Mouse (Mus musculus): Measurements from ENCODE around the gene Eddm3b. TPM values are rescaled to one million over a fixed set of nuclear protein-coding genes. Genes with fewer than 3 reads are reported as not detected.

Eddm3b gene
- total RNA-seq, 4 experiments from 2014 or later, result not detected

DNA sequence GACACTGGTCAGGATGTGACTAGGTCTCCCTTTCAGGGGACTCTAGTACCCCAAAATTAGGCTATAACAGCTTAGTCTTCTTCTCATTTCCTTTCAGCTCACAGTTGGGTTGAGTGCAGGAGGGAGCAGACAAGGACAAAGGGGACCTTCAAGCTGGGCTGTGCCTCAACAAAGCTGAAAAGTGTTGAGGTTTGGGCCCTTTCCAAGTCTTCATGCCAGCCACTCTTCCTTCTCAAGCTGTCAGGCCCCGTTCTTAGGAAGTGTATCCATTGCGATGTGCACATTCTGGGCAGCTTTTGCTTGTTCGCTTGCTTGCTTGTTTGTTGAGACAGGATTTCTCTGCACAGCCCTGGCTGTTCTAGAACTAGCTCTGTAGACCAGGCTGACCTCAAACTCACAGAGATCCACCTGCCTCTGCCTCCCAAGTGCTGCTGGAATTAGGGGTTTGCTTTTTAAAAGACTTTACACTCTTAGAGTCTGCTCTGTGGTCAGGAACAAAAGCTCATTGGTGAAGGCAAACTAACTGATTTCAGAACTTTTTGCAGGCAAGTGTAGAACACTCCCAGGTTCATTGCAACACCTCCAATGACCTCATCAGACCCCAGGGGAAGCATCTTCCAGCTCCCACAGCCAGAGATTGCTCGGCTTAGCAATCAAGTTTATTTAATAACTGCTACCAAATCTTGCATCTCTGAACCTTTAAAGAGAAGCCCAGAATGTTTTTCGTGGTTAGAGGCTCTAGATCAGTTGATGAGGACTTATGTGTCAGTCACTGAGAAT is 19.9 kb upstream of the Eddm3b start:
- DNase-seq (ENCODE audit: low spot score in 2 of 2), result no peak

DNA sequence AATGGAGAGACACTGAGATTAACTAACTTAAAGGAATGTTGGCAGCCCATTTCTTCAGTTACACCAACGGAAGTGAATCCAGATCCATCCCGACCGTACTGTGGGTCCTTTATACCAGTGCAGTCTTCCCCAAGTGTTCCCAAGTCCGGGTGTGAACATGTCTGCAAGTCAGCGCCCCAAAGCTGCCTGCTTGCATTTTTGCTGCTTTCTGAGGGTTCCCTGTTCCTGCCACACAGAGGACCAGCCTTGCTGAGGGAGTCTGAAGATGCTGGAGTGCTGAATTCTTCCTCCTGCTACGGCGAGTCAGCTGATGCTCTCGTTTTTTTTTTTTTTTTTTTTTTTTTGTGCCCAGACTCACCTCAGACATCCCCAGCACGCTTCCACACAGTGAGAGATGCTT is 19.3 kb upstream of the Eddm3b start:
- no peak for DNase-seq (ENCODE audit: low spot score in 2 of 2)

DNA sequence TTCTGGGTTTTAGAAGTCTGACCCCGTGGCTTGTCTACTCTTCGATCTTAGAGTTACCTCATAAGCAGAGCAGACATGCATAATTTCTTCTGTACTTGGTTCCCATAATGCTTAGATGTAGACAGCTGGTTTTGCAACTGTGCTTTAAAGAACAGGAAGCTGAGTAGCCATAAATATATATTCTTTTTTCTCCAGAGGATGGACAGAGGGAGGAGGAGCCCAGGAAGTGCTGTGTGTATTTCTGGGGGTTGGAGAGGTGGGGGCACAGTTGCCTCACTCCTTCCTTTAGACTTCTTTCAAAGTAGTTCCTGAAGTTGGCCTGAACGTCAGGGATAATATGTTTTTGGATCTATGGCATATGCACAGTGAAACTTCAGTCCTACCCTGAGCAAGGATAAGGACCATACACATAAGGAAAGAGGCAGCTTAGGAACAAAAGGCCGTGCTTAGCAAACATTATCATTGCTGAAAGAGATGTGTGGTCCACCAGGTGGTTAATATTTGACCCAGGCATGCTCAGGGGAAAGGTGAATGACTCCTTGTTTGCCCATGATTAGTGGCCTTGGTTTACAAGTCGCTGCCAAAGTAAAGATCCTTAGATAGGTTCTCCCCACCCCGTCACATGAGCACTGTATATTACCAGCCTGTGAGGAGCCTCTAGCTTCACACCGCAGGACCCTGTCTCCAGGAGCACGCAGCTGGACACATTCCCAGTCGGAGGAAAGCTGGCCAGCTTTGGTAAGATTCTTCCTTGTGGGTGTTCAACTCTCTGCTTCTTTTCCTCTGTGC is 18.3 kb upstream of the Eddm3b start:
- no peak for DNase-seq (ENCODE audit: low spot score in 2 of 2)

DNA sequence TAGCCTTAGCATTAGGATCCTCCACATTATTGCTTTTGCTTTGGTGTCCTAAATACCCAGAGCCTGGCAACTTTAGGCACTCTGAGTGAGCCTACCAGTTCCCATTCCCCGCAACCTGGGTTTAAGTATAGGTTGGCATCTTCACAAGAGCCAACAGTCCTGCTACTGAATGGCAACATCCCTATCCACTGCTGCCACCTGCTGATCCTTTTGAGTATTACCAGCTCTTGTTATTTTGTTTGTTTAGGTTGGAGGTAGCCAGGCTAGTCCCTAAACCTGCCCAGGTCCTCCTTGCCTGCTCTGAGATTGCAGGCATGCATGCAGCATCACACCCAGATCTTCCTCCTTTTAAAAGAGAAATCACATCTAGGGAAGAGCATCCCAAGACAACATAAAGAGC is 15.9 kb upstream of the Eddm3b start:
- DNase-seq (ENCODE audit: low spot score in 2 of 2), result peak; percentile 56 to 69

DNA sequence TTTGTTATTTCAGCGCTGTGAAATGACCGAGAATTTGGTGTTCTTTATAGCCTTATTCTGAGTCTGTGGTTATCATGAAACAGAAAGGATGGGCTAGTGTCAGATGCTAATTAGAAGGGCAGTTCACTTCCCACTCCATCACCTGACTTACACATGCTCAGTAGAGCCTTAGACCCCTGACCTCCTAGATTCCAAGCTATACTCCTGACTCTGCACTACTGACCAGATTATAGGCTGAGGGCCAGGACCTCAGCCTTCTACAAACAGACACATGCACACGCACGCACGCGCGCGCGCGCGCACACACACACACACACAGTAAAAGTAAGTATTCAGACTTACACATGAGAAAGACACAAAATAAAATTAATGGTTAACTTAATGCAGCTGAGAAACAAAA is 15.3 kb upstream of the Eddm3b start:
- DNase-seq (ENCODE audit: low spot score in 2 of 2), result no peak

DNA sequence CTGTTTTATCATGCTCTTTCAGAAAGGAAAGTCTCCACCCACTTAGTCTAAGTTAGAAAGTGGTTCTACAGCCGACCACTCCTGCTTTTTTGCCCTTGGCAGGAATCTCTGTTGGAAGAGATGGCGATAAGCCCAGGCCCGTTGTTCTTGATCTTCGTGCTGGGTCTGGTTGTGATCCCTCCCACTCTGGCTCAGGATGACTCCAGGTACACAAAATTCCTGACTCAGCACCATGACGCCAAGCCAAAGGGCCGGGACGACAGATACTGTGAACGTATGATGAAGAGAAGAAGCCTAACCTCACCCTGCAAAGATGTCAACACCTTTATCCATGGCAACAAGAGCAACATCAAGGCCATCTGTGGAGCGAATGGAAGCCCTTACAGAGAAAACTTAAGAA is 12.9 kb upstream of the Eddm3b start:
- DNase-seq (ENCODE audit: low spot score in 2 of 2), result no peak

DNA sequence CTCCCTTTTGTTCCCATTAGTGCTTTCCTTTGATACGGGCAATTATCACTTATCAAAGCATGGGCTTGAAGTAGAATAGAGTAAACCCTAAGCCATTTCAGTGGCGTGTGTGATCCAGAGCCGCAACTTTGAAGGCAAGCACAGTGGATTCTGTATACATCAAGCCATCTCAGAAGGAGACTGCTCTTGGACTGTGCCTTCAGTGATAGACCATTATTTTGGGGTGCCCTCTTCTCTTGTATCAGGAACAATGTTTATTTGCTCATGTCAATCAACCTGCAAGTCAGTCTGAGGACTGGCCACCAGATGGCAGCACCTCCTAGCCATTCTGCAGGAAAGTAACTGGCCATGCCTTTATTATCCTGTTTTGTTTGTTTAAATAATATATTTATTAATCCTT is 11.0 kb upstream of the Eddm3b start:
- peak in 1 of 2 experiments; percentile 58 for DNase-seq (ENCODE audit: low spot score in 2 of 2)

DNA sequence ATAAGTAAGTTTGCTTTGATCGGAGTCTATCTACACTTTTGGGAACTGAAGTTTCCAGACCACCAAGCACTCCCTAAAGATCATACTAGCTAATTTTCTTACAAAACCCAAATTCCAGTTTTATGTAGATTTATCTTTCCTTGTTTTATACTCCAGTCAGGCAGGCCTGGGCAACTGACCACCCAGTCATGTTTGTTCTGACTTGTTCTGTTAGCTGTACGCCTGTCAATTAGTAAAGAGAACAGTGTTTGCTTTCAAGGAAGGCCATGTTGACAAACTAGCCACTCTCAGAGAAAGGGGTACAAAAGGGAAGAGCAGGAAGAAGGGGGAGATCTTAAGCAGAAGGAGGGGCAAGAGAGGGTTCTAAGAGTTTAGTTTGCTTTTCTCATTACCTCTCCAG is 9.9 kb upstream of the Eddm3b start:
- DNase-seq (ENCODE audit: low spot score in 2 of 2), result no peak

DNA sequence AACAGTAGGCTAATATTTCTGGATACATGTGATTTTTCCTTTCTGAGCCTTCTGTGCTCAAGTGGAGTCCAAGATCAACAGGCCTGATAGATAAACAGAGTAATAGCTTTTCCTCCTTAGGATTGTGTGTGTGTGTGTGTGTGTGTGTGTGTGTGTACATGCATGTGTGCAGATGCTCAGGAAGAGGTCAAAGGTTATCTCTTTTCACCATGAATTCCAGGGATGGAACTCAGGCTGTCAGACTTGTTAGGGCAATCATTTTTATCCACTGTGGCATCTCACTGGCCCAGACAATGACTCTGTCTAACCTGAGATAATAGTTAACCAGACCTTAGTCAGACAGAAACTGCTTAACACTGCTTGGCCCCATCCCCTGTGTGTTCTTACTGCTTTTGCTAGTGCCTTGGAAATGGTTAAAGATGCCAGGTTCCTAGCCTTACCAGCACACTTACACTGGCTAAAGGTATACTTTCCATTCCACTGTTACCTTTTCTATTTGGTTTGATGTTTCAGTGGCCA is 7.7 kb upstream of the Eddm3b start:
- no peak for DNase-seq (ENCODE audit: low spot score in 2 of 2)

DNA sequence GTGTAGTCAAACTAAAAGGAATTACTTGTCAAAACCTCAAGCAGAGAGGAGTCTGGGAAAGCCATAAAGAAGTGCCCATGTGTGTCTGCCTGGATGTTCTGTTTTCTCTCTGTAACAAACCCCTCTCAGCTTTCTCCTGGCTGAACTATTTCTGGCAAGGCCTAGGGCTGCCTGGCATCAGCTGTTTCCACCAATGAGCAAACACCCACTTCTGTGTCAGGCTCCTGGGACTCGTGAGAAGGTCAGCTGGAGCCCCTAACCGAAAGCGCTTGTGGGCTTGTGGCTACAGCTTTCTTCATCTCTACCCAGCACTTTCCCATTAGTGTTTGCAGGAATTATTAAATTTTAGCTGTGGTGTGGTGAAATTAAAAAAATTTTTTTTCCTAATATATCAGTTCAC is 2.3 kb upstream of the Eddm3b start:
- DNase-seq (ENCODE audit: low spot score in 2 of 2), result no peak

DNA sequence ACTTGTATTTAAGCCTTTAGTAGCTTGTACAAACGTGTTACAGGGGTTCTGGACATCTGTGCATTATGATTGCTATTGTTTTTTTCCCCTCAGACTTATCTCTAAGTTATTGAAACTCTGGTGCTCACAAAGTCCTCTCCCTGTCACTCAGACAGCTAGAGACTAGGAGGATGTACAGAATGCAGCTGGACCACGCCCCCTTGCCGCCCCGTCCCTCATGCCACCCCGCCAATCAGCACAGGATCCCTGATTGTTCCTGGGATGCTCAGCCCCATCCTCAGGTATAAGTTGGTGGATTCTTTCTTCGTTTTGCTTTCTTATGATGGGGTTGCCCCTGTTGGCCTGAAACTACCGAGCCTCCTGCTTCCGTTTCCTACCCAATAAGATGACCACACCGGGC is 750 bp upstream of the Eddm3b start:
- DNase-seq (ENCODE audit: low spot score in 2 of 2), result no peak

DNA sequence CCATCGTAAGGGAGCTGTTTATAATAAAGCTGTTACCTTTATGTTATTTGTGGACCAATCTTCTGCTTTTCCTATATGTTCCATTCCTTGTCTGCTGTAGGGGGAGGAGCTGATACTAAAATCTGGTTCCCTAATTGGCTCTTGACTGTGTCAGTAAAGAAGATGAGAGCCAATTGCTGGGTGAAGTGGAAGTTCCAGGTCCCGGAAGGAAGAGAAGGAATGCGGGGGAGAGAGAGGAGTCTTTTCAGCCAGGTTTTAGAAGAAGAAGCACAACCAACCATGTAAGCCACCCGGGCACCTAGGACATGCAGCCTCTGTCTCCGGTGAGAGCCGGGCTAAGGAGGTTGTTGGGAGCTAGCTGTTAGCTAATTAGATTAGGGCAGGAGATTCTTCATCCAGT is 11.5 kb downstream of the Eddm3b start:
- no peak for DNase-seq (ENCODE audit: low spot score in 2 of 2)

DNA sequence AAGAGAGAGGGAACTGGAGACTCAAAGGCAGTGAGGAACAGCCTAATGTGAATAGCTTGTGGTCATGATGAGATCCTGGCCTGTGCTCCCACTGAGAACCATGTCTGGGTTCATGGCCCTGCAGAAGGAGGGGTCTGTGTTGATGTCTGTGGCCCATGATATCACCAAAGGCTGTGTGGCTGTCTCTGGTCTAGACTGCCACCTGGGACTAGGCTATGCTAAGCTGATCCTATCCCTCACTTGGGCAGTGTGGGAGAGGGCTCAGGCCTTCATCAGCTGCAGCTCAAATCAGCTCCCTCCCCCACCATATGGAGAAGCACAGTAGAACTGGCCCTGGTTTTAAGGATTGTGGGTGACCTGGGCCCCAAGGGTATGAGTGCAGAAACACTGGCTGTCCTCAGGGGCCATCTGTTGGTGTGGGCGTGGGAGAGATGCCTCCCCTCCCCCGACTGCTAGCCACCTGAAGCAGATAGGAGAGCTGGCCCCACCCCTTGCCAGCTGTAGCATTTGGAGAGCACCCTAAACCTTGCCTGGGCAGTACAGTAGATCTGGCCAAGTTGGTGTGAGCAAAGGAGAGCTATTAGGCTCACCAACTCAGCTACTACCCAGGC is 13.5 kb downstream of the Eddm3b start:
- no peak for DNase-seq (ENCODE audit: low spot score in 2 of 2)

DNA sequence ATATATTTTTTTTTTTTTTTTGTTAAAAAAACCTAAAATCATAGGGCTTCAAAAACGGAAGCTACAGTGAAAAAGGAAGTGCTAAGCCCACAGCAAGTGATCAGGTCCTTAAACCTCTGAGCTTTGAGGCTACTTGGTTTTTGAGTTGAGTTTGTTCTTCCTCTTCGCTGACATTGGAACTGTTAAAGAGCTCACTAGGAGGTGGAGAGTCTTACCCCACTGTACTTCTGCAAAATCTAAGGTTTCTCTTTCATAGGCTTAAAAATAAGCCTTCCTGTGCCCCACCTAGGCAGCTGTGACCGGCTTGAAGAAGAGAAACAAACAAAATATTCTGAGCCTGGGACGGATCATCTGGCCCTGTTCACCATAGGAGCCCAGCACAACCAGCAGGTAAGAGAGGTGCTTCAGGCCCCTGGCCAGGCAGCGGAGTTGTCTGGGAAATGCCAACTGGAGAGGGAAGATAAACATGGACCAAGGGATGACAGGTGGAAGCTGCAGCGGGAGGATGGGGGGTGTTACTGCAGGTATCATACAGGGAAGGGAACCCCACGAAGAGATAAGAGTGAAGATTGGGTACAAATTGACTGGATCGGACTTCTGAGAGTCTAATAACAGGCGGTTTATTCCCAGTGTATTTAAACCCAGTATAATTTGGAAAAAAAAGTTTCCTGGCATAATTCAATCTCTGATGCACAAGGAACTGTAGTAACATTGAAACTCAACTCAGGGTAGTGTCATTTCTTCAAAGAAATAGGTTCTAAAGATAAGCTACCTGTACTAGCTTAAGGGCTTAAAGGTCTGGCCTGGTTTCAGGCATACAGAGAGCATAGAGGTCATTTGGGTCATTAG is 14.8 kb downstream of the Eddm3b start:
- DNase-seq (ENCODE audit: low spot score in 2 of 2), result no peak

DNA sequence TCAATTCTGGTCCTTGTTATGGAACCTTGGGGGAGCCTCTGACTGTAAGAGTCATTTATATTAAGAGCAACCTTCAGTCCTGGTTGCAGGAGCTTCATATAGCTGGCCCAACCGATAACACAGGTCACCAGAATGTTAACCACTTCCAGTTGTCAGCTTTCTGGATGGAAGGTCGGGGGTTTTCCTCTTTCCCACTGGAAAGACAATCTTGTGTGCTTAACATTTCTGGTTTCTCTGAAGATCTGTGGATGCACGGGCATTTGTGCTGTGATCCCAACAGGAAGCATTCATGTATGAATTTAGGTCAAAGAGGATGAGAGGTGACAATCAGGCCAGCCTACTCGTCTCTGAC is 15.4 kb downstream of the Eddm3b start:
- no peak for DNase-seq (ENCODE audit: low spot score in 2 of 2)

DNA sequence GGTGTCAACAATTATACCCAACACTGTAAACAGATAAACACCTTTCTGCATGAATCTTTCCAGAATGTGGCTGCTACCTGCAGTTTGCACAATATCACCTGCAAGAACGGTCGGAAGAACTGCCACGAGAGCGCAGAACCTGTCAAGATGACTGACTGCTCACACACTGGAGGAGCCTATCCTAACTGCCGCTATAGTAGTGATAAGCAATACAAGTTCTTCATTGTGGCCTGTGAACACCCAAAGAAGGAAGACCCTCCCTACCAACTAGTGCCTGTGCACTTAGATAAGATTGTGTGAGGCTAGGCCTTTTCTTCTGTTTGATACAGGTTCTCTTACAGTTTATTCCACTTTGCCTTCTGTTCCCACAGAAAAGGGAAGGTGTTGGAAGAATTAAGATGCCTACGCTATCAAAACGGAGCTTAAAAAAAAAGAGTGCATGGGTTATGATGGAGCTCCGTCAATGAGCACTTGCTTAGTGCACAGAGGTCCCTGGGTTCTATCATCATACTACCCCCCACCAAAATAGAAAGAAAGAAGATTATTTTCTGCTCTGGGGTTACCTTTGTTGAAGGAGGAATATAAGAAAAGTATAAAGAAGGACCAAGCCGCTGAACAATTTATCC is 16.2 kb downstream of the Eddm3b start:
- DNase-seq (ENCODE audit: low spot score in 2 of 2), result no peak

DNA sequence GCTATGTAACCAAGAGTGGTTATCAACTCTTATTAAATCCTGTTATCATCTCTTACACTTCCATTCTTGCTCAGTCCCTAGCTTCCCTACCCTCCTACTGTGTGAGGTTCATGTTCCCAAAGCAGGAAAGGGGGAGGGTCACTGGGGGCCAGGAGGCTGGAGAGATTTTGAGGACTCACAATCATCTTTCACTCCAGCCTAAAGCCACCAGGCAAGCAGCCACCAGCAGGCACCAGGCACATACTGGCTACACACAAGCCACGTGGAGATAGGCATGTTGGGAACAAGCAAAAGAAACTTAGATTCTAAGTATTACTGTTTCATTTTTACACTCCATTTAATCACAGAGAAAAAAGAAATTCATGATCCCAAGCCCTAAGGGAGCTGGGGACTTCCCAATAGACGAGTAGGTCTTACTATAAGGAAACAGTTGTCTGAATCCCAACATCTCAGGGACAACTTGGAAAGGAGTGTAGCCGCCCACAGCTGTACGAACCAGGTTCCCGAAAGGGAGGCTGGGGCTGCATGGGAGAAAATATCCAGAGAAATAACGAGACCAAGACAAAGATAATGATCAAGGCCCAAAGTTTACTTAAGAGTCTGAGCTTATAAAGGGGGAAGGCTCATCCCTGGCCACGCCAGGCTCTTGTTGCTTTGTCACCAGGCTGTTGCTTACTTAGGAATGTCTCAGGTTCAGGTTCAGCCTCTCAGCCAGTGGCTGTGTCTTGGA is 17.0 kb downstream of the Eddm3b start:
- DNase-seq (ENCODE audit: low spot score in 2 of 2), result no peak

DNA sequence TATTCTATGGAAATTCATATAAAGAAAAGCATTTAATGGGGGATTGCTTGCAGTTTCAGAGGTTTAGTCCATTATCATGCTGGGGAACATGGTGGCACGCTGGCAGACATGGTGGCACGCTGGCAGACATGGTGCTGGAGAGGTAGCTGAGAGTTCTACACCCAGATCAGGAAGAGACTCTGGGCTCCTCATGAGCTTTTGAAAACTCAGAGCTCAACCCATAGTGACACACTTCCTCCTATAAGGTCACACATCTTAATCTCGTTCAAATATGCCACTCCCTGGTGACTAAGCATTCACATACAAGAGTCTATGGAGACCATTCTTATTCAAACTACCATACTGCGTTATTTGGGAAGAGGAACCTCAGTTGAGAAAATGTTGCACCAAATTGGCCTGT is 18.1 kb downstream of the Eddm3b start:
- DNase-seq (ENCODE audit: low spot score in 2 of 2), result no peak

DNA sequence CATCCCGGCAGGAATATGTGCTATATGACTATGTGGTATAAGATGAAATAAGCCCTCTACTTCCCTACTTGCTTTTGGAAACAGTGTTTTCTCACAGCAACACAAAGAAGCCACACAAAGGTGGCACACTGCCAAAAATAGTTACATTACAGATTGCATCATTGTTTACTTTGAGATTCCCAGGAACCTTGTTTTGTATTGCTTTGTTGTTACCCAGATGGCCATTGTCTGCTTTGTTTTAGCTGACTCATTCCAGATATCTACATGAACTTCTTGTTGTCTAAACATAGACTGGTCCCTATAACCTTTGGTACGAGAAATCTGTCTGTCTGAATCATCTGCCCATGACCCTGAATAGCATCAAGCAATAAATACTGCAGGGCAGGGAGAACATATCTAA is 26.1 kb downstream of the Eddm3b start:
- no peak for DNase-seq (ENCODE audit: low spot score in 2 of 2)

DNA sequence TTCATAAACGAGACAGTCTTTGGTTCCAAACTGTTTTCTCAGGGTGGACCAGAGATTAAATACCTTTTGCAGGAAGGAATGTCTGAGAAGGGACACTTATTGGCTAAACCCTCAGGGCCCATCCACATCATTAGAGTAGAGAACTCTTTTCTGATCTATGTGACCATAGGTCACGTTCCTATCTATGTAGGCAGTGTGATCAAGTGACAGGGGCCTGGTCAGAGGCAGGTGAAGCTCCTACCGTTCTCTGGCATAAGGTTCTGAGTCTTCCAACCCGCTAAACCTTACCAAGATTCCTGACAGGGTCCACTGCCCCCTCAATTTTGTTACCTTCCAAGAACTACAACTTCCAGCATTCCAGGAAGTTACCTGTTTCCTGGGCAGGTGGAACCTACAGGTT is 27.9 kb downstream of the Eddm3b start:
- DNase-seq (ENCODE audit: low spot score in 2 of 2), result no peak

All from left cerebral cortex, adult 8-10 months (tissue).